Mouse (Mus musculus) midbrain, embryonic 16.5 days (tissue): Measurements from ENCODE around the gene Spsb4. TPM values are rescaled to one million over a fixed set of nuclear protein-coding genes. Genes with fewer than 3 reads are reported as not detected.

Experiments
- ATAC-seq: fragments of 200-750 bp; cut with Nextera tagmentation; 2 replicates; pipeline ENCODE4 v1.8.0; 2017; ENCODE audit warnings: moderate TSS enrichment
- H3K27ac ChIP-seq: fragments of 300-500 bp; sonication (generic); 2 replicates; pipeline ENCODE4 v1.5.1; 2014; ENCODE audit warnings: mild to moderate bottlenecking, low read length, mixed read lengths
- H3K27me3 ChIP-seq: fragments of 300-500 bp; sonication (generic); 2 replicates; pipeline ENCODE4 v1.6.1; 2014; ENCODE audit warnings: low read depth, low read length, mixed read lengths; ENCODE audit not compliant: control insufficient read depth, insufficient read depth
- H3K36me3 ChIP-seq: fragments of 300-500 bp; sonication (generic); 2 replicates; pipeline ENCODE4 v1.6.1; 2014; ENCODE audit warnings: mild to moderate bottlenecking, low read length, moderate library complexity, mixed read lengths; ENCODE audit not compliant: control insufficient read depth, insufficient read depth
- H3K4me1 ChIP-seq: fragments of 300-500 bp; sonication (generic); 2 replicates; pipeline ENCODE4 v1.6.1; 2014; ENCODE audit warnings: mild to moderate bottlenecking, low read length, mixed read lengths; ENCODE audit not compliant: control insufficient read depth, insufficient read depth
- H3K4me2 ChIP-seq: fragments of 300-500 bp; sonication (generic); 2 replicates; pipeline ENCODE4 v1.6.1; 2014; ENCODE audit warnings: mild to moderate bottlenecking, low read length, mixed read lengths
- H3K4me3 ChIP-seq: fragments of 300-500 bp; sonication (generic); 2 replicates; pipeline ENCODE4 v1.5.1; 2014; ENCODE audit warnings: low read depth, mild to moderate bottlenecking, low read length, moderate library complexity, mixed read lengths
- H3K9ac ChIP-seq: fragments of 300-500 bp; sonication (generic); 2 replicates; pipeline ENCODE4 v1.6.1; 2014; ENCODE audit warnings: low read depth, low read length, mixed read lengths
- H3K9me3 ChIP-seq: fragments of 300-500 bp; sonication (generic); replicated peaks from 2 replicates; pipeline ENCODE4 v1.6.1; 2014; ENCODE audit warnings: mild to moderate bottlenecking, low read length, mixed read lengths; ENCODE audit not compliant: control insufficient read depth, poor library complexity, severe bottlenecking
- WGBS: fragments of 180-500 bp; shearing (Covaris S2); extraction: QIAGEN DNeasy Blood & Tissue Kit; methylation state at CpG from one replicate; pipeline ENCODE4 v1.1.7; 2014; 5-methylcytosine and 5-hydroxymethylcytosine counted together
- polyA plus RNA-seq: library from polyadenylated mRNA; unstranded; fragments of >200 nt; fragmentation: Nextera tagmentation; extraction: Ambion mirVana; gene quantifications from 2 replicates; pipeline ENCODE4 v1.2.1, GENCODE M21; 2015

The Spsb4 gene
- polyA plus RNA-seq, 1 experiment from 2014 or later, result 23.5 TPM

DNA sequence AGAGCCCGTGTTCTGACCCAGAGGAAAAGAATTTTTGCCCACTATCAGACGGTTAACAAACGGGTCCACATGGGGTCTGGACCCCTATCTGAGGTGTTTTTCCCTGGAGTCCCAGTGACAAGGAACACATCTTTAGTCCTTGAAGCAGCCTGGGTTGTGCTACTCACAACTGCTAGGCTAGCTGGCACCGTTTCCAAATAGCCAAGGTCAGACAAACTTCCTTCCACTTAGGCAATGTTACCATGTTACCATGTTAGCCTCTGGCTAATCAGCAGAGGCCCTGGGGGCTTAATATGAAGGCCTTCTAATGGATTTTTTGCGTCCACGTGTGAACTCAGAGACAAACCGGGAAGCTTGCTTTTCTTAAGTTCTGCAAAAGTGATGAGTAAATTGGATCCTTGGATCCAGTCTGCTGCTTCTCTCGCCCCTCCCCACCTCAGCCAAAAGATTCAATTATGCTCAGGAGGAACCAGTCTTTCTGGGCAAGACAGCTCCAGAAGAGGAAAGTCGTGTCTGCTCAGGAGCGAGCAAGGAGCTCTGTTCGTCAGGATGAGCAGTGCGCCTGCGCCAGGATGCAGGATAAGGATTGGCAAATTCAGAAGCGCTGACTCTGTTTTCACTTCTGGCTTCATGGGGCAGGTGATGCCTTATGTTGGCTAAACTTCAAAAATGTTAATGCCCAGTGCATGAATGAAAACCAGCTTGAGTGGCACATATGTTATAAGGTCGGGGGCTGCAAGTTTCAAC, 64.4 kb downstream of the Spsb4 start:
- Histone ChIP-seq H3K9ac (no peak overlapping the region), H3K4me2 (no peak overlapping the region), H3K27me3 (no peaks in the 10 kb centered on the region), H3K4me1 (peaks cover 24% of the 10 kb centered on the region), H3K4me3 (no peak overlapping the region), H3K9me3 (no peaks in the 10 kb centered on the region), H3K36me3 (no peaks in the 10 kb centered on the region), H3K27ac (no peak overlapping the region)
- WGBS, result 80% methylated on average over 15 of the region's 15 CpGs
- no peak for ATAC-seq

DNA sequence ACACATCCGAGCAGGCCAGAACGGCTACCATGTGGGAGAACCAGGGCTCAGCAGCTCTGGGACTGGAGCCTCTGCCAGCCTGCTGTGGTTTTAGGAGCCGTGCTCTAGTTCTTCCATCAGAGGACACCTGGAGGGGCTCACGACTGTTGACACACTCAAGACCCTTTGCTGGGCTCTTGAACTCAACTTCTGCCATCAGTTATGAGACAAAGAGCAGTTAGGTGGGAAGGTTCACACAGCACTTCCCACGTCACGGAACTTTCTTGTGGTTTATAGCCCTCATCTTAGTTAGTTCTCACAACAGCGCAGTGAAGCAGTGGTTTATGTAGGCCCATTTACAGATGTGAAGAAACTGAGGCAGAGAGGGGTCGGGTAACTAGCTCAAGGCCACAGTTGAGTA, 65.2 kb downstream of the Spsb4 start:
- ATAC-seq, result no peak
- no peak overlapping the region for H3K27ac ChIP-seq
- H3K27me3 ChIP-seq, result no peaks in the 10 kb centered on the region
- no peaks in the 10 kb centered on the region for H3K9me3 ChIP-seq
- no peak overlapping the region for H3K4me3 ChIP-seq
- WGBS, result 95% methylated on average over 8 of the region's 8 CpGs
- no peak overlapping the region for H3K4me2 ChIP-seq
- peaks cover 24% of the 10 kb centered on the region for H3K4me1 ChIP-seq
- no peak overlapping the region for H3K9ac ChIP-seq
- no peaks in the 10 kb centered on the region for H3K36me3 ChIP-seq

DNA sequence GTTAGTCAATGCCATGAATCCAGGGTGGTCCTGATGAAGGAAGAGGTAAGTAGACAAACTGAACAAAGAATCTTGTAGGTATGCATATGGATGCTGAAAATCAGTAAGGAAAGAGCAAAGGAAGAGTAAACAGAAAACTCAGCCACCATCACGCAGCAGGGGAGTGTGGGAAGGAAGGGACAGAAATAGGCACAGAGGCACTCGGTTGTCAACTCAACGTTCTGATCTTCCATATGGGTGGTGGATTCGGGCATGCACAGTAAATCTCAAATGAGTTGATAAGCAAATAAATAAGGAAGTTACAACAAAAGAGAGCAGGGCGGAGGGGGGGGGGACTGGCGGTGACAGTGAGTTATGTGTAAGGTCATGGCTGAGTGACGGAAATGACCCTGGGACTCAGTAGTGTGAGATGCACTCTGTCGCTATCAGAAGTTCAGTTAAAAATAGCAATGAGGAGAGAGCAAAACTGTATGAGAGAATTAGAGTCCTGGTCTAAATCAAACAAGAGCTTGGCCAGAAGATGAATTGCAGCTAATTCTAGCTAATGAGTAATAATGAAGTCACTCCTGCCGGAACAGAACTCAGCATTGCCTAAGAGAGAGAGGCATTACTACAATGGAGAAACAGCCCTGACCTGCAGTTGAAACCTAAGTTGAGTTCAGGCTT, 66.2 kb downstream of the Spsb4 start:
- Histone ChIP-seq H3K4me3 (no peak overlapping the region), H3K9ac (no peak overlapping the region), H3K9me3 (no peaks in the 10 kb centered on the region), H3K4me2 (no peak overlapping the region), H3K27me3 (no peaks in the 10 kb centered on the region), H3K27ac (no peak overlapping the region), H3K36me3 (no peaks in the 10 kb centered on the region), H3K4me1 (peaks cover 16% of the 10 kb centered on the region)
- no peak for ATAC-seq
- 91% methylated on average over 9 of the region's 9 CpGs for WGBS

DNA sequence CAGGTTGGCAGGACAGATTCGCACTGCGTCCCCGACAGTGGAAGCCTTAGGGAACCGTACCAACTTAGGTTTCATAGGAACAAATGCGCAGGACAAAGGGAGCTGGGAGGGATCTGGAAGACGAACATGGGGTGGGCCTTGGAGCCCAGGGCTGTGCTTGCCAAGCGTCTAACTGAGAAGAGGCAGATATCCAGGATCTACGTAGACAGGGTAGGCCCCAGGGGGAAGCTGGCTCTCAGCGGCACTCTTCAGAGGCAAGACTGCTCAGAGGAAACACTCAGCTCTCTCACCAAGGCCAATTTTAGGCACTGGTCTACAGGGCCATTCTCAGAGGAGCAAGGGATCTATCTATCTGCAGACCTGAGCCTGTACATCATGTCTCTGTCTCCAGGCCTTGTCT, 69.1 kb downstream of the Spsb4 start:
- WGBS, result 73% methylated on average over 9 of the region's 9 CpGs
- ATAC-seq, result no peak

GRCm38 (mm10) chr9:96948546-96948945, 70.1 kb downstream of the Spsb4 start:
- no peaks in the 10 kb centered on the region for H3K27me3 ChIP-seq
- H3K9ac ChIP-seq, result no peak overlapping the region
- H3K4me1 ChIP-seq, result no peaks in the 10 kb centered on the region; the same call in 1 of the 2 replicates
- H3K36me3 ChIP-seq, result no peaks in the 10 kb centered on the region
- 94% methylated on average over 5 of the region's 5 CpGs for WGBS
- H3K9me3 ChIP-seq, result no peaks in the 10 kb centered on the region
- no peak overlapping the region for H3K4me3 ChIP-seq
- no peak overlapping the region for H3K27ac ChIP-seq
- no peak overlapping the region for H3K4me2 ChIP-seq
- no peak for ATAC-seq

More for the DNA sequence above, 69.1 kb downstream of the Spsb4 start:
- H3K4me1 ChIP-seq, result no peaks in the 10 kb centered on the region; the same call in 1 of the 2 replicates
- no peak overlapping the region for H3K27ac ChIP-seq
- no peaks in the 10 kb centered on the region for H3K27me3 ChIP-seq
- H3K36me3 ChIP-seq, result no peaks in the 10 kb centered on the region
- no peak overlapping the region for H3K4me2 ChIP-seq
- no peak overlapping the region for H3K9ac ChIP-seq
- no peak overlapping the region for H3K4me3 ChIP-seq
- H3K9me3 ChIP-seq, result no peaks in the 10 kb centered on the region

GRCm38 (mm10) chr9:96947171-96947570, 71.5 kb downstream of the Spsb4 start:
- ATAC-seq, result no peak
- H3K4me2 ChIP-seq, result no peak overlapping the region
- H3K9ac ChIP-seq, result no peak overlapping the region
- H3K4me3 ChIP-seq, result no peak overlapping the region
- 80% methylated on average over 5 of the region's 5 CpGs for WGBS
- no peak overlapping the region for H3K27ac ChIP-seq
- no peaks in the 10 kb centered on the region; the same call in 1 of the 2 replicates for H3K4me1 ChIP-seq
- no peaks in the 10 kb centered on the region for H3K9me3 ChIP-seq
- no peaks in the 10 kb centered on the region for H3K36me3 ChIP-seq
- no peaks in the 10 kb centered on the region for H3K27me3 ChIP-seq

DNA sequence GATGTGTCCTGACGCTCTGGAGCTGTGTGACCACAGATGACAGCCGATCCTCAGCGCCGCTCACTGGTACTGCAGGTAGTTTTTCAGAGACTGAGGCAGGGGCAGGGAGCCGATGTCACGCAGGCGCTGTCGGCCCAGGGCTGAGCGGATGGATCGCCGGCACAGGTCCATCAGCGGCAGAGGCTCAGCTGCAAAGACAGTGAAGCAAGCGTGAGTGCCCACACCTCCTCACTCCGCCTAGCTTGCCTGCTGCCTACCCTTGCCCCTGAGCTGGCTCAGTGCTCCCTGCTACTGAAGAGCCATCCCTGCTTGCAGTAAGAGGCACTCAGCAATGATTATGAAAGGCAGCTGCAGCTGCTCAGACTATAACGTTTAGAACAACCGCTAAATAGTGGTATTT, 74.1 kb downstream of the Spsb4 start:
- WGBS, result 63% methylated on average over 16 of the region's 16 CpGs
- no peak overlapping the region for H3K27ac ChIP-seq
- no peaks in the 10 kb centered on the region for H3K9me3 ChIP-seq

DNA sequence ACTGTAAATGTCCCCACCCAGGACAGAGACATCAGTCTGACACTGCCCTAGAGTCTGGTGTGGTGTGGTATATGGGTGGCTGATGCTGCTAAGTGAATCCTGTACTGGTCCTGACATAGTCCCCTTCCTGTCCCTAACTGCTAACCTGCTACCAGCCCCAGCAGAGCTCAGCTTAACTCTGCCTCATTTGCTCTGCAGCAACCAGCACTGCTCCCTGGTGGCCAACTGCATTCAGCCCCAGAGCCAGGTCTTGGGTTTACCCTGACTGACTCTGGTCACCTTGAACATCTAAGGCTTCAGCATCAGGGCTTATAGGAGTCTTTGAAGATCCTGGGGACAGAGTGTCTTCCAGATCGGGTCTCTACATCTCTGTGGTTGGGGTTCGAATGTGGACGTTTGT, 75.7 kb downstream of the Spsb4 start:
- WGBS, result 88% methylated on average over 3 of the region's 3 CpGs
- ATAC-seq, result no peak
- Histone ChIP-seq H3K27ac (no peak overlapping the region), H3K36me3 (no peaks in the 10 kb centered on the region), H3K4me1 (peaks cover 8% of the 10 kb centered on the region), H3K9ac (no peak overlapping the region), H3K27me3 (no peaks in the 10 kb centered on the region), H3K4me2 (no peak overlapping the region), H3K9me3 (no peaks in the 10 kb centered on the region), H3K4me3 (no peak overlapping the region)

More for the DNA sequence above, 74.1 kb downstream of the Spsb4 start:
- H3K9ac ChIP-seq, result no peak overlapping the region
- H3K4me1 ChIP-seq, result no peaks in the 10 kb centered on the region; the same call in 1 of the 2 replicates
- no peak for ATAC-seq
- H3K4me2 ChIP-seq, result no peak overlapping the region
- no peaks in the 10 kb centered on the region for H3K36me3 ChIP-seq
- H3K4me3 ChIP-seq, result no peak overlapping the region
- H3K27me3 ChIP-seq, result no peaks in the 10 kb centered on the region

DNA sequence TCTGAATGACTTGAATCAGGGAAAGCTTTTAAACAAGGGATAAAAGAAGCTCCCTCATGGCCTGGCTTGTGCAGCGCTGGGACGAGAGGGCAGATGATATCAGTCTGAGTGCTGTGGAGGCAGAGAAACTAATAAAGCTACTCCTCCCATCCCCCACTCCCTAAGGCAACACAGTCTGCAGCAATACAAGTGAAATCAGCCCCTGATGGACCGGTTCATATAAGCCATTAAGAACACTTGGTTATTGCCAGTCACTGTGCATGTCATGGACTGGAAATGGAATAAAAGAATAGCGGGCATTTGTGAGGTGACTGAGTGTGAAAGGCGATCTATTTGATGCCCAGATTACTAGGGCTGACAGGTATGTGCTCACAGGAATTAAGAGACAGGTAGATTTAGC, 79.8 kb downstream of the Spsb4 start:
- Histone ChIP-seq H3K9ac (0 out of 2 replicates have a peak overlapping the region, but pooled peaks have one; percentile 21), H3K4me3 (no peak overlapping the region), H3K36me3 (no peaks in the 10 kb centered on the region), H3K27ac (peak overlapping the region; percentile 26; the same call in 1 of the 2 replicates), H3K27me3 (no peaks in the 10 kb centered on the region), H3K4me2 (no peak overlapping the region), H3K4me1 (peaks cover 8% of the 10 kb centered on the region), H3K9me3 (no peaks in the 10 kb centered on the region)
- ATAC-seq, result peak; percentile 65
- WGBS, result 59% methylated on average over 5 of the region's 5 CpGs
